Comparison of ENCODE assay signal across 11 mouse cellular contexts in the genomic region with DNA sequence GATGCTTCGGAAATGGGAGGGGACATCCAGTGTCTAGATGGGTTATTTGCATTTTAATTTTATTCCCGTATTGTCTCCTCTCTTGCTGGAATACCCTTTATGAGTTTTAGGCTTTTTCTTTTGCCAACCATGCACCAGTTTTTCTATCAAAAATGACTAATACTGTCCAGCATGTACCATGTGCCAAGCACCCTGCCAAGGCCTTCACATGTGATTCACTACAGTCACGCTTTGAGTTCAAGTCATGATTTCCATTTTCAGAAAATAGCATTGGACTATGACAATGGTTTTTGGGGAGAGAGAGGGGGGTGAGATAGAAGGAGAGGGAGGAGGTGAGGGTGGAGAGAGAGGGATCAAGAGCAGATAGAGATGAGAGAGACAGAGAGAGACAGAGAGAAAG.
"Had no signal": no experiment of that assay in that cellular context is flagged by ENCODE, and none has a peak within 500 bp of the region (broad histone marks: within the 10 kb centered on the region; RNA-seq: fewer than 3 reads in every experiment).

No protein-coding gene starts in this region.

- DNase-seq: kidney, postnatal 36 days; layer of hippocampus, postnatal 36 days; left cerebral cortex, postnatal 4 days; lung, adult 18-20 months; right cerebral cortex, postnatal 14 days; thymus, postnatal 4 days had no signal

- H3K9me3 ChIP-seq: limb, embryonic 13.5 days; midbrain, embryonic 12.5 days had no signal

- H3K27ac ChIP-seq: kidney, postnatal 0 days; limb, embryonic 13.5 days; liver, embryonic 14.5 days; midbrain, embryonic 12.5 days had no signal

- H3K27me3 ChIP-seq: limb, embryonic 13.5 days; midbrain, embryonic 12.5 days had no signal

- H3K9ac ChIP-seq: limb, embryonic 13.5 days; liver, embryonic 14.5 days; midbrain, embryonic 12.5 days had no signal

- H3K36me3 ChIP-seq: limb, embryonic 13.5 days; midbrain, embryonic 12.5 days had no signal

- H3K4me2 ChIP-seq: limb, embryonic 13.5 days; midbrain, embryonic 12.5 days had no signal

- H3K4me1 ChIP-seq: limb, embryonic 13.5 days; midbrain, embryonic 12.5 days had no signal

- ATAC-seq: midbrain, embryonic 16.5 days had no signal

- H3K4me3 ChIP-seq: limb, embryonic 13.5 days; midbrain, embryonic 12.5 days had no signal
